Mouse (Mus musculus) thymus, postnatal 0 days (tissue): ENCODE data around the gene Ttc21b. TPM values are rescaled to one million over a fixed set of nuclear protein-coding genes. Genes with fewer than 3 reads are reported as not detected.
"Not testable (repeated sequence)": the region's sequence is repeated elsewhere in the genome, so short reads cannot be mapped to it uniquely, and the experiment has no call there.

ENCODE experiments used
- DNase-seq: peaks from one replicate; pipeline ENCODE4 v3.0.0-alpha.2; 2015; ENCODE audit warnings: low spot score
- polyA plus RNA-seq: library from polyadenylated mRNA; unstranded; fragments of >200 nt; fragmentation: Nextera tagmentation; extraction: Ambion mirVana; gene quantifications from 2 replicates; pipeline ENCODE4 v1.2.1, GENCODE M21; 2015

Gene Ttc21b
- 6.2 and 6.7 TPM in 2 replicates for polyA plus RNA-seq

- peak; percentile 93 for DNase-seq
Observed at GRCm38 (mm10) chr2:66256220-66257131, at the start of gene Ttc21b. Gene Ttc21b, minus strand, starts transcription at chr2:66256617.

- DNase-seq = no peak
Observed at GRCm38 (mm10) chr2:66272551-66272950, 16.1 kb upstream of the Ttc21b start.

GRCm38 (mm10) chr2:66244013-66244412 is 12.4 kb downstream of the Ttc21b start:
- DNase-seq = no peak

- no peak for DNase-seq
Observed at GRCm38 (mm10) chr2:66240334-66240733, 16.1 kb downstream of the Ttc21b start.

- no peak for DNase-seq
Observed at GRCm38 (mm10) chr2:66238886-66239285, 17.5 kb downstream of the Ttc21b start.

GRCm38 (mm10) chr2:66220954-66221353 is 35.5 kb downstream of the Ttc21b start:
- DNase-seq = no peak

GRCm38 (mm10) chr2:66209875-66210274 is 46.5 kb downstream of the Ttc21b start:
- DNase-seq = no peak

GRCm38 (mm10) chr2:66209353-66209752 is 47.1 kb downstream of the Ttc21b start:
- DNase-seq = no peak

GRCm38 (mm10) chr2:66206796-66207195 is 49.6 kb downstream of the Ttc21b start:
- no peak for DNase-seq

- no peak for DNase-seq
Observed at GRCm38 (mm10) chr2:66204218-66204617, 52.2 kb downstream of the Ttc21b start.

- DNase-seq = no peak
Observed at GRCm38 (mm10) chr2:66200195-66200594, 56.2 kb downstream of the Ttc21b start.

GRCm38 (mm10) chr2:66191691-66192100 is 64.7 kb downstream of the Ttc21b start:
- peak; percentile 12 for DNase-seq

- DNase-seq = no peak
Observed at GRCm38 (mm10) chr2:66190157-66190556, 66.3 kb downstream of the Ttc21b start.

GRCm38 (mm10) chr2:66189197-66189596 is 67.2 kb downstream of the Ttc21b start:
- not testable (repeated sequence) for DNase-seq

- DNase-seq = no peak
Observed at GRCm38 (mm10) chr2:66187520-66187919, 68.9 kb downstream of the Ttc21b start.

GRCm38 (mm10) chr2:66184431-66185164 is 71.8 kb downstream of the Ttc21b start:
- no peak for DNase-seq

- DNase-seq = no peak
Observed at GRCm38 (mm10) chr2:66180293-66180692, 76.1 kb downstream of the Ttc21b start.

GRCm38 (mm10) chr2:66179782-66180181 is 76.6 kb downstream of the Ttc21b start:
- no peak for DNase-seq

GRCm38 (mm10) chr2:66178848-66179215 is 77.6 kb downstream of the Ttc21b start:
- no peak for DNase-seq

- DNase-seq = no peak
Observed at GRCm38 (mm10) chr2:66177886-66178847, 78.2 kb downstream of the Ttc21b start.

GRCm38 (mm10) chr2:66177017-66177416 is 79.4 kb downstream of the Ttc21b start:
- DNase-seq = no peak
